Mouse (Mus musculus) spleen, postnatal 36 days (tissue): ENCODE measurements around the gene Ssr2.

Experiments used
- DNase-seq, 2 experiments: peaks; one replicate each; pipeline ENCODE4 v3.0.0; 2022; ENCODE audit warnings: low spot score in 2 of 2, mixed read lengths in 1 of 2

Ssr2 gene

GRCm38 (mm10) chr3:88575540-88575939, at the start of gene Ssr2:
Gene Ssr2 (plus strand): TSS chr3:88575876.
- no peak for DNase-seq

- DNase-seq: peak; percentile 75 to 80
These were observed 49.2 kb upstream of the Ssr2 start for GRCm38 (mm10) chr3:88526157-88527131.

- DNase-seq: no peak
These were observed 48.1 kb upstream of the Ssr2 start for GRCm38 (mm10) chr3:88527565-88527964.

GRCm38 (mm10) chr3:88528646-88529045, 47.0 kb upstream of the Ssr2 start:
- no peak for DNase-seq

GRCm38 (mm10) chr3:88529204-88530000, 46.3 kb upstream of the Ssr2 start:
- no peak for DNase-seq

- DNase-seq: no peak
These were observed 45.4 kb upstream of the Ssr2 start for GRCm38 (mm10) chr3:88530082-88530864.

- DNase-seq: peak; percentile 78 to 82
These were observed 44.1 kb upstream of the Ssr2 start for GRCm38 (mm10) chr3:88531348-88532298.

- no peak for DNase-seq
These were observed 43.4 kb upstream of the Ssr2 start, which contains the start of gene Mex3a for GRCm38 (mm10) chr3:88532299-88532674. Gene Mex3a (plus strand): TSS chr3:88532395.

- DNase-seq: no peak
These were observed 42.8 kb upstream of the Ssr2 start for GRCm38 (mm10) chr3:88532689-88533511.

- no peak for DNase-seq
These were observed 42.0 kb upstream of the Ssr2 start for GRCm38 (mm10) chr3:88533706-88534105.

GRCm38 (mm10) chr3:88535005-88535404, 40.7 kb upstream of the Ssr2 start:
- no peak for DNase-seq

- DNase-seq: no peak
These were observed 40.1 kb upstream of the Ssr2 start for GRCm38 (mm10) chr3:88535527-88535926.

GRCm38 (mm10) chr3:88536103-88536930, 39.4 kb upstream of the Ssr2 start:
- peak; percentile 45 to 48 for DNase-seq

GRCm38 (mm10) chr3:88537146-88537545, 38.5 kb upstream of the Ssr2 start:
- no peak for DNase-seq

GRCm38 (mm10) chr3:88538271-88539145, 37.2 kb upstream of the Ssr2 start:
- DNase-seq: no peak

GRCm38 (mm10) chr3:88539397-88539796, 36.3 kb upstream of the Ssr2 start:
- DNase-seq: no peak

GRCm38 (mm10) chr3:88540085-88540484, 35.6 kb upstream of the Ssr2 start:
- no peak for DNase-seq
